Mouse (Mus musculus) intestine, embryonic 14.5 days (tissue): ENCODE results near the gene Mroh2a. TPM values are rescaled to one million over a fixed set of nuclear protein-coding genes. Genes with fewer than 3 reads are reported as not detected.
A peak's percentile ranks its signal among the peaks of the same experiment; 100 is the strongest.

Experiments
- ATAC-seq: fragments of 200-750 bp; cut with Nextera tagmentation; replicated peaks from 2 replicates; pipeline ENCODE4 v1.8.0; 2017; ENCODE audit warnings: low read depth, moderate number of reproducible peaks, moderate TSS enrichment, moderate library complexity; ENCODE audit not compliant: low FRiP score, low TSS enrichment
- DNase-seq: peaks from one replicate; pipeline ENCODE4 v3.0.0-alpha.2; 2018; ENCODE audit warnings: low spot score
- H3K27ac ChIP-seq: fragments of 300-500 bp; sonication (generic); 2 replicates; pipeline ENCODE4 v1.5.1; 2014; ENCODE audit warnings: low read depth, mild to moderate bottlenecking, control low read depth
- H3K27me3 ChIP-seq: fragments of 300-500 bp; sonication (generic); replicated peaks from 2 replicates; pipeline ENCODE4 v1.6.1; 2014; ENCODE audit warnings: low read length, control low read depth; ENCODE audit not compliant: control insufficient read depth, insufficient read depth
- H3K36me3 ChIP-seq: fragments of 300-500 bp; sonication (generic); 2 replicates; pipeline ENCODE4 v1.6.1; 2014; ENCODE audit warnings: low read length, control low read depth; ENCODE audit not compliant: control insufficient read depth, insufficient read depth
- H3K4me1 ChIP-seq: fragments of 300-500 bp; sonication (generic); replicated peaks from 2 replicates; pipeline ENCODE4 v1.6.1; 2014; ENCODE audit warnings: low read length, control low read depth, mixed read lengths; ENCODE audit not compliant: control insufficient read depth, insufficient read depth
- H3K4me2 ChIP-seq: fragments of 300-500 bp; sonication (generic); 2 replicates; pipeline ENCODE4 v1.6.1; 2014; ENCODE audit warnings: low read length
- H3K4me3 ChIP-seq: fragments of 300-500 bp; sonication (generic); 2 replicates; pipeline ENCODE4 v1.5.1; 2014; ENCODE audit warnings: low read depth, low read length, control low read depth, mixed read lengths
- H3K9ac ChIP-seq: fragments of 300-500 bp; sonication (generic); 2 replicates; pipeline ENCODE4 v1.6.1; 2014; ENCODE audit warnings: mild to moderate bottlenecking, low read length
- H3K9me3 ChIP-seq: fragments of 300-500 bp; sonication (generic); 2 replicates; pipeline ENCODE4 v1.6.1; 2016; ENCODE audit warnings: low read length, control low read depth; ENCODE audit not compliant: control insufficient read depth
- WGBS: fragments of 180-500 bp; shearing (Covaris S2); extraction: QIAGEN DNeasy Blood & Tissue Kit; methylation state at CpG from one replicate; pipeline ENCODE4 v1.1.7; 2014; 5-methylcytosine and 5-hydroxymethylcytosine counted together
- polyA plus RNA-seq: library from polyadenylated mRNA; unstranded; fragments of >200 nt; fragmentation: Nextera tagmentation; extraction: Ambion mirVana; gene quantifications from 2 replicates; pipeline ENCODE4 v1.2.1, GENCODE M21; 2014

Mroh2a gene
- polyA plus RNA-seq, 1 experiment from 2014 or later, result 1.1 TPM

- Histone ChIP-seq H3K36me3 (no peaks in the 10 kb centered on the region), H3K9me3 (peaks cover 29% of the 10 kb centered on the region), H3K27ac (no peak overlapping the region), H3K4me2 (no peak overlapping the region), H3K4me1 (no peaks in the 10 kb centered on the region), H3K27me3 (no peaks in the 10 kb centered on the region), H3K9ac (no peak overlapping the region), H3K4me3 (no peak overlapping the region)
- WGBS, result 63% methylated on average over 7 of the region's 7 CpGs
- no peak for ATAC-seq
- DNase-seq, result no peak
Observed at GRCm38 (mm10) chr1:88284946-88285320, 58.1 kb downstream of the Mroh2a start.

- no peaks in the 10 kb centered on the region for H3K27me3 ChIP-seq
- H3K4me2 ChIP-seq, result no peak overlapping the region
- 63% methylated on average over 5 of the region's 5 CpGs for WGBS
- ATAC-seq (no peak), DNase-seq (no peak)
- H3K4me1 ChIP-seq, result no peaks in the 10 kb centered on the region
- no peak overlapping the region for H3K27ac ChIP-seq
- H3K36me3 ChIP-seq, result no peaks in the 10 kb centered on the region
- H3K9ac ChIP-seq, result no peak overlapping the region
- no peak overlapping the region for H3K4me3 ChIP-seq
- peaks cover 35% of the 10 kb centered on the region for H3K9me3 ChIP-seq
Observed at GRCm38 (mm10) chr1:88285652-88286051, 58.9 kb downstream of the Mroh2a start.

- no peaks in the 10 kb centered on the region for H3K36me3 ChIP-seq
- WGBS, result 82% methylated on average over 15 of the region's 15 CpGs
- H3K27me3 ChIP-seq, result no peaks in the 10 kb centered on the region
- H3K4me3 ChIP-seq, result no peak overlapping the region
- H3K4me1 ChIP-seq, result no peaks in the 10 kb centered on the region
- no peak for DNase-seq
- H3K9me3 ChIP-seq, result peaks cover 35% of the 10 kb centered on the region
- no peak overlapping the region for H3K9ac ChIP-seq
- ATAC-seq, result no peak
- no peak overlapping the region for H3K4me2 ChIP-seq
- no peak overlapping the region for H3K27ac ChIP-seq
Observed at GRCm38 (mm10) chr1:88286136-88286845, 59.5 kb downstream of the Mroh2a start.

GRCm38 (mm10) chr1:88286887-88287696 is 60.3 kb downstream of the Mroh2a start:
- no peaks in the 10 kb centered on the region for H3K36me3 ChIP-seq
- H3K9me3 ChIP-seq, result peaks cover 41% of the 10 kb centered on the region
- ATAC-seq (no peak; the same call in 1 of the 2 replicates), DNase-seq (no peak)
- no peak overlapping the region for H3K4me2 ChIP-seq
- H3K9ac ChIP-seq, result no peak overlapping the region
- 73% methylated on average over 13 of the region's 13 CpGs for WGBS
- no peaks in the 10 kb centered on the region for H3K27me3 ChIP-seq
- H3K4me3 ChIP-seq, result no peak overlapping the region
- H3K27ac ChIP-seq, result no peak overlapping the region
- no peaks in the 10 kb centered on the region for H3K4me1 ChIP-seq

DNA sequence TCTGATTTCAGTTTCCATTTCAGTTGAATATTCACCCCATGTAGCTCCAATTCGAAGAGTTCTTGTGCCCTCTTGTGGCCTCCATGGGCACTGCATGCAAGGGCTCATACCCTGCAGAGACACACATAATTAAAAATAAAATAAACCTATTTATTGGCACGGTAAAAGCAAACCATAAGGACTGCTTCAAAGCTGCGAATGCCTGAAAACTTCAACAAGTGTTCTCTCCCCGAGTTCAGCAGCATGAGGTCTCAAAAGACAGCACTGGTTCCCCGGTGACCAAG is 60.9 kb downstream of the Mroh2a start:
- peak; percentile 1; the same call in 1 of the 2 replicates for ATAC-seq

GRCm38 (mm10) chr1:88288056-88288788 is 61.4 kb downstream of the Mroh2a start:
- no peaks in the 10 kb centered on the region for H3K36me3 ChIP-seq
- H3K4me3 ChIP-seq, result no peak overlapping the region
- DNase-seq, result no peak
- 38% methylated on average over 3 of the region's 3 CpGs for WGBS
- no peak overlapping the region for H3K4me2 ChIP-seq
- no peaks in the 10 kb centered on the region for H3K27me3 ChIP-seq
- H3K9me3 ChIP-seq, result peaks cover 34% of the 10 kb centered on the region
- H3K9ac ChIP-seq, result no peak overlapping the region
- H3K27ac ChIP-seq, result no peak overlapping the region
- no peaks in the 10 kb centered on the region for H3K4me1 ChIP-seq
- peak; percentile 57 for ATAC-seq

More for the DNA sequence above, 60.9 kb downstream of the Mroh2a start:
- Histone ChIP-seq H3K9ac (no peak overlapping the region), H3K4me1 (no peaks in the 10 kb centered on the region), H3K4me2 (no peak overlapping the region), H3K4me3 (no peak overlapping the region), H3K27me3 (no peaks in the 10 kb centered on the region), H3K9me3 (peaks cover 40% of the 10 kb centered on the region), H3K27ac (no peak overlapping the region), H3K36me3 (no peaks in the 10 kb centered on the region)
- DNase-seq, result peak; percentile 94
- WGBS, result 37% methylated on average over 5 of the region's 5 CpGs

DNA sequence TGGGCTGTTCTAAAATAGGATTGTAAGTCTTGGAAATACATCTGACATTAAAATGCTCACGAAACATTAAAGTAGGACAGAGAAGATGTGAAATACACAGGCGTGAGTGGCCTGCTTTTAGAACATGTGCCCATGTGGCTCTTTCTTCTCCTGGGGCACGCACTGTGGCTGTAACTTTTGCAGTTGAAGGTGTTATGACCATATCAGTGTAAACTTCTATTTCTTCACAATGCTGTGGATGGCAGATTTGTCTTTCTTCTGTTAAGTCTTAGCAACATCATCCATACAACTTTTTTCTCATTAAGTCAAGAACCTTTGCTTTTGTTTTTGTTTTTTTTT is 62.0 kb downstream of the Mroh2a start:
- H3K4me3 ChIP-seq, result no peak overlapping the region
- no peaks in the 10 kb centered on the region for H3K36me3 ChIP-seq
- H3K9ac ChIP-seq, result no peak overlapping the region
- WGBS, result 72% methylated on average over 3 of the region's 3 CpGs
- no peak for DNase-seq
- H3K27me3 ChIP-seq, result no peaks in the 10 kb centered on the region
- ATAC-seq, result no peak
- H3K27ac ChIP-seq, result no peak overlapping the region
- H3K4me1 ChIP-seq, result no peaks in the 10 kb centered on the region
- H3K4me2 ChIP-seq, result no peak overlapping the region
- peaks cover 34% of the 10 kb centered on the region for H3K9me3 ChIP-seq

GRCm38 (mm10) chr1:88289152-88289551 is 62.4 kb downstream of the Mroh2a start:
- H3K4me1 ChIP-seq, result no peaks in the 10 kb centered on the region
- ATAC-seq, result no peak
- H3K4me2 ChIP-seq, result no peak overlapping the region
- DNase-seq, result no peak
- no peaks in the 10 kb centered on the region for H3K27me3 ChIP-seq
- H3K9ac ChIP-seq, result no peak overlapping the region
- H3K36me3 ChIP-seq, result no peaks in the 10 kb centered on the region
- WGBS, result 48% methylated on average over 2 of the region's 2 CpGs
- no peak overlapping the region for H3K27ac ChIP-seq
- H3K9me3 ChIP-seq, result peaks cover 34% of the 10 kb centered on the region
- no peak overlapping the region for H3K4me3 ChIP-seq
